Mouse (Mus musculus) MEL (cell line): ENCODE results near the gene Abcb9. TPM values are rescaled to one million over a fixed set of nuclear protein-coding genes. Genes with fewer than 3 reads are reported as not detected.

Experiments
- DNase-seq: peaks from one replicate; pipeline ENCODE4 v3.0.0; 2011; ENCODE audit warnings: low read depth, low spot score
- H3K27ac ChIP-seq: 2 replicates; pipeline ENCODE4 v1.5.1; 2012; ENCODE audit warnings: low read depth, mild to moderate bottlenecking, control low read depth, low read length, moderate library complexity; ENCODE audit not compliant: control insufficient read depth
- H3K27me3 ChIP-seq, 2 experiments: fragments of 150-350 bp in 1 of 2; sonication (generic) in 1 of 2; 2 replicates each; pipeline ENCODE4 v1.6.1; 2012; ENCODE audit warnings: low read length in 2 of 2, mild to moderate bottlenecking in 2 of 2, improper control_type of control experiment in 1 of 2, moderate library complexity in 1 of 2; ENCODE audit not compliant: insufficient read depth in 2 of 2, control insufficient read depth in 1 of 2
- H3K36me3 ChIP-seq, 2 experiments: 2 replicates each; pipeline ENCODE4 v1.6.1; 2012 to 2014; ENCODE audit warnings: low read length in 2 of 2, improper control_type of control experiment in 1 of 2, inconsistent platforms in 1 of 2, mild to moderate bottlenecking in 1 of 2; ENCODE audit not compliant: insufficient read depth in 2 of 2, control insufficient read depth in 1 of 2
- H3K4me1 ChIP-seq, 2 experiments: fragments of 150-350 bp in 1 of 2; sonication (generic) in 1 of 2; 2 replicates each; pipeline ENCODE4 v1.6.1; 2012; ENCODE audit warnings: low read length in 2 of 2, improper control_type of control experiment in 1 of 2, mild to moderate bottlenecking in 1 of 2; ENCODE audit not compliant: insufficient read depth in 2 of 2, control insufficient read depth in 1 of 2
- H3K4me3 ChIP-seq, 2 experiments: fragments of 150-350 bp in 1 of 2; sonication (generic) in 1 of 2; 2 replicates each; pipeline ENCODE4 v1.5.1; 2012; ENCODE audit warnings: low read depth in 2 of 2, low read length in 2 of 2, mild to moderate bottlenecking in 2 of 2, moderate library complexity in 2 of 2, control low read depth in 1 of 2, improper control_type of control experiment in 1 of 2; ENCODE audit not compliant: control insufficient read depth in 1 of 2, insufficient read depth in 1 of 2
- H3K79me2 ChIP-seq: 2 replicates; pipeline ENCODE4 v1.6.1; 2012; ENCODE audit warnings: mild to moderate bottlenecking, low read length, moderate library complexity; ENCODE audit not compliant: control insufficient read depth, poor library complexity, insufficient read depth
- H3K9ac ChIP-seq: 2 replicates; pipeline ENCODE4 v1.6.1; 2012; ENCODE audit warnings: low read depth, mild to moderate bottlenecking, control low read depth, low read length, moderate library complexity; ENCODE audit not compliant: control insufficient read depth, poor library complexity, severe bottlenecking
- H3K9me3 ChIP-seq: fragments of 150-350 bp; sonication (generic); replicated peaks from 2 replicates; pipeline ENCODE4 v1.6.1; 2012; ENCODE audit warnings: mild to moderate bottlenecking, low read length, improper control_type of control experiment, moderate library complexity; ENCODE audit not compliant: insufficient read depth
- BHLHE40 ChIP-seq: IDR thresholded peaks from 2 replicates; pipeline ENCODE4 v1.6.1; 2012; ENCODE audit warnings: low read depth, mild to moderate bottlenecking, inconsistent platforms, low read length, improper control_type of control experiment, borderline replicate concordance
- ELF1 ChIP-seq: IDR thresholded peaks from 2 replicates; pipeline ENCODE4 v1.6.1; 2014; ENCODE audit warnings: low read depth, mild to moderate bottlenecking, inconsistent platforms, low read length, improper control_type of control experiment, moderate library complexity
- EP300 ChIP-seq, 2 experiments: IDR thresholded peaks; 2 replicates each; pipeline ENCODE4 v1.6.1; 2011; ENCODE audit warnings: improper control_type of control experiment in 2 of 2, low read length in 2 of 2, low read depth in 1 of 2, mild to moderate bottlenecking in 1 of 2
- ETS1 ChIP-seq: IDR thresholded peaks from 2 replicates; pipeline ENCODE4 v1.6.1; 2012; ENCODE audit warnings: low read depth, mild to moderate bottlenecking, inconsistent platforms, low read length, improper control_type of control experiment, moderate library complexity
- GABPA ChIP-seq: IDR thresholded peaks from 2 replicates; pipeline ENCODE4 v1.6.1; 2012; ENCODE audit warnings: low read depth, mild to moderate bottlenecking, inconsistent platforms, low read length, improper control_type of control experiment, moderate library complexity
- GATA1 ChIP-seq: IDR thresholded peaks from 2 replicates; pipeline ENCODE4 v1.6.1; 2011; ENCODE audit warnings: low read depth, low read length, improper control_type of control experiment
- MAZ ChIP-seq: IDR thresholded peaks from 2 replicates; pipeline ENCODE4 v1.6.1; 2012; ENCODE audit warnings: low read depth, mild to moderate bottlenecking, inconsistent platforms, low read length, improper control_type of control experiment
- MEF2A ChIP-seq: IDR thresholded peaks from 2 replicates; pipeline ENCODE4 v1.6.1; 2014; ENCODE audit warnings: low read depth, mild to moderate bottlenecking, inconsistent platforms, low read length, improper control_type of control experiment; ENCODE audit not compliant: poor library complexity, insufficient replicate concordance, severe bottlenecking; ENCODE audit errors: extremely low read depth
- MYC ChIP-seq: IDR thresholded peaks from 2 replicates; pipeline ENCODE4 v1.6.1; 2011; ENCODE audit warnings: low read depth, mild to moderate bottlenecking, low read length, improper control_type of control experiment, moderate library complexity
- POLR2A ChIP-seq, 2 experiments: IDR thresholded peaks; 2 replicates each; pipeline ENCODE4 v1.6.1; 2011 to 2012; ENCODE audit warnings: low read length in 2 of 2, mild to moderate bottlenecking in 2 of 2, control low read depth in 1 of 2, improper control_type of control experiment in 1 of 2, low read depth in 1 of 2, moderate library complexity in 1 of 2; ENCODE audit not compliant: control insufficient read depth in 1 of 2, insufficient read depth in 1 of 2, poor library complexity in 1 of 2
- POLR2AphosphoS5 ChIP-seq: IDR thresholded peaks from 2 replicates; pipeline ENCODE4 v1.6.1; 2012; ENCODE audit warnings: low read depth, borderline replicate concordance, mild to moderate bottlenecking, inconsistent platforms, low read length, moderate library complexity, mixed read lengths
- RAD21 ChIP-seq: IDR thresholded peaks from 2 replicates; pipeline ENCODE4 v1.6.1; 2011; ENCODE audit warnings: mild to moderate bottlenecking, low read depth, low read length, improper control_type of control experiment
- SIN3A ChIP-seq: IDR thresholded peaks from 2 replicates; pipeline ENCODE4 v1.6.1; 2012; ENCODE audit warnings: low read length, improper control_type of control experiment, inconsistent platforms
- TCF12 ChIP-seq: IDR thresholded peaks from 2 replicates; pipeline ENCODE4 v1.6.1; 2014; ENCODE audit warnings: low read depth, mild to moderate bottlenecking, inconsistent platforms, low read length, improper control_type of control experiment, moderate library complexity
- UBTF ChIP-seq: IDR thresholded peaks from 2 replicates; pipeline ENCODE4 v1.6.1; 2012; ENCODE audit warnings: low read depth, mild to moderate bottlenecking, inconsistent platforms, low read length, improper control_type of control experiment, moderate library complexity, borderline replicate concordance; ENCODE audit not compliant: insufficient read depth
- USF1 ChIP-seq: IDR thresholded peaks from 2 replicates; pipeline ENCODE4 v1.6.1; 2014; ENCODE audit warnings: low read depth, mild to moderate bottlenecking, inconsistent platforms, low read length, improper control_type of control experiment, moderate library complexity
- ZC3H11A ChIP-seq: IDR thresholded peaks from 2 replicates; pipeline ENCODE4 v1.6.1; 2012; ENCODE audit warnings: low read depth, mild to moderate bottlenecking, inconsistent platforms, low read length, improper control_type of control experiment
- polyA plus RNA-seq, 2 experiments: library from polyadenylated mRNA; stranded (reverse) in 1 of 2; unstranded in 1 of 2; fragments of >175 nt in 1 of 2; fragments of >200 nt in 1 of 2; gene quantifications; 2 replicates each; pipeline versions ENCODE4 v1.2.1 to v1.2.4; 2012; ENCODE audit warnings: low replicate concordance in 2 of 2, low read depth in 1 of 2; ENCODE audit not compliant: insufficient read length in 2 of 2, insufficient read depth in 1 of 2, missing spikeins in 1 of 2
- total RNA-seq: library from RNA; depleted of rRNA; stranded (reverse); fragments of 300-350 nt; gene quantifications from 2 replicates; pipeline ENCODE4 v1.2.3, GENCODE M21; 2012

Gene Abcb9
- total and polyA plus RNA-seq, 3 experiments = 2.4 to 8.1 TPM; not detected in 1

- Histone ChIP-seq H3K9ac (no peak overlapping the region), H3K27me3 (no peaks in the 10 kb centered on the region), H3K36me3 (peaks cover 5 to 47% of the 10 kb centered on the region in 2 experiments), H3K27ac (no peak overlapping the region), H3K9me3 (no peaks in the 10 kb centered on the region), H3K4me1 (peaks cover 16 to 59% of the 10 kb centered on the region in 2 experiments), H3K79me2 (peaks cover 83% of the 10 kb centered on the region), H3K4me3 (no peak overlapping the region)
- TF ChIP-seq EP300 (IDR thresholded peaks at IDR 0.05; ENCODE audit: low read depth in 1 of 2, low read length in 2 of 2) (no peak), POLR2A (IDR thresholded peaks at IDR 0.05; ENCODE audit: control insufficient read depth in 1 of 2, insufficient read depth in 1 of 2, low read depth in 1 of 2, low read length in 2 of 2, poor library complexity in 1 of 2) (no peak), RAD21 (no peak), POLR2AphosphoS5 (no peak), GATA1 (no peak), ZC3H11A (no peak), TCF12 (no peak), GABPA (no peak), BHLHE40 (no peak), SIN3A (no peak), UBTF (no peak), MEF2A (no peak), ETS1 (no peak), ELF1 (no peak), USF1 (no peak)
- no peak for DNase-seq
Measured at GRCm38 (mm10) chr5:124014791-124015251, 80.8 kb downstream of the Abcb9 start.

- Histone ChIP-seq H3K27me3 (no peaks in the 10 kb centered on the region), H3K27ac (no peak overlapping the region), H3K4me1 (peaks cover 13 to 58% of the 10 kb centered on the region in 2 experiments), H3K4me3 (no peak overlapping the region), H3K9ac (no peak overlapping the region), H3K79me2 (peaks cover 78% of the 10 kb centered on the region), H3K36me3 (peaks cover 6 to 46% of the 10 kb centered on the region in 2 experiments), H3K9me3 (no peaks in the 10 kb centered on the region)
- TF ChIP-seq MYC (no peak), MAZ (no peak)
- no peak for DNase-seq
Measured at GRCm38 (mm10) chr5:124014180-124014579, 81.4 kb downstream of the Abcb9 start.
